Mouse (Mus musculus): ENCODE measurements at regions not wholly inside any gene's neighbourhood (a gene's known extent, or its start where the extent isn't known, plus 50 kb on each side); places are given as distances from the start of the nearest gene placed in this dataset.

GRCm38 (mm10) chr6:81733527-81733926, 189.9 kb upstream of the Gcfc2 start:
- DNase-seq (ENCODE audit: low spot score in 2 of 2): no peak

- DNase-seq (ENCODE audit: low spot score in 2 of 2): no peak
Measured at GRCm38 (mm10) chr6:81738466-81738865, 185.0 kb upstream of the Gcfc2 start.

GRCm38 (mm10) chr6:81749681-81750080, 173.8 kb upstream of the Gcfc2 start:
- DNase-seq (ENCODE audit: low spot score in 2 of 2): no peak

GRCm38 (mm10) chr6:81751631-81752030, 171.8 kb upstream of the Gcfc2 start:
- DNase-seq (ENCODE audit: low spot score in 2 of 2): no peak

GRCm38 (mm10) chr6:81756242-81756641, 167.2 kb upstream of the Gcfc2 start:
- DNase-seq (ENCODE audit: low spot score in 2 of 2): no peak

- DNase-seq (ENCODE audit: low spot score in 2 of 2): no peak
Measured at GRCm38 (mm10) chr6:81758876-81759275, 164.6 kb upstream of the Gcfc2 start.

GRCm38 (mm10) chr6:81760181-81760580, 163.3 kb upstream of the Gcfc2 start:
- no peak for DNase-seq (ENCODE audit: low spot score in 2 of 2)

- DNase-seq (ENCODE audit: low spot score in 2 of 2): no peak
Measured at GRCm38 (mm10) chr6:81765831-81766230, 157.6 kb upstream of the Gcfc2 start.

GRCm38 (mm10) chr6:81766800-81767199, 156.7 kb upstream of the Gcfc2 start:
- no peak for DNase-seq (ENCODE audit: low spot score in 2 of 2)

GRCm38 (mm10) chr6:81768669-81769537, 154.6 kb upstream of the Gcfc2 start:
- no peak for DNase-seq (ENCODE audit: low spot score in 2 of 2)

- no peak for DNase-seq (ENCODE audit: low spot score in 2 of 2)
Measured at GRCm38 (mm10) chr6:81770301-81770700, 153.2 kb upstream of the Gcfc2 start.

- no peak for DNase-seq (ENCODE audit: low spot score in 2 of 2)
Measured at GRCm38 (mm10) chr6:81771862-81772261, 151.6 kb upstream of the Gcfc2 start.

GRCm38 (mm10) chr6:81782131-81782530, 141.3 kb upstream of the Gcfc2 start:
- DNase-seq (ENCODE audit: low spot score in 2 of 2): no peak

- no peak for DNase-seq (ENCODE audit: low spot score in 2 of 2)
Measured at GRCm38 (mm10) chr6:81782815-81783435, 140.5 kb upstream of the Gcfc2 start.

- DNase-seq (ENCODE audit: low spot score in 2 of 2): no peak
Measured at GRCm38 (mm10) chr6:81795281-81795680, 128.2 kb upstream of the Gcfc2 start.

GRCm38 (mm10) chr6:81800822-81801221, 122.6 kb upstream of the Gcfc2 start:
- DNase-seq (ENCODE audit: low spot score in 2 of 2): no peak

GRCm38 (mm10) chr6:81801804-81802203, 121.7 kb upstream of the Gcfc2 start:
- no peak for DNase-seq (ENCODE audit: low spot score in 2 of 2)

GRCm38 (mm10) chr6:81805942-81806341, 117.5 kb upstream of the Gcfc2 start:
- no peak for DNase-seq (ENCODE audit: low spot score in 2 of 2)

GRCm38 (mm10) chr6:81808712-81809111, 114.8 kb upstream of the Gcfc2 start:
- no peak for DNase-seq (ENCODE audit: low spot score in 2 of 2)

GRCm38 (mm10) chr6:81815248-81815961, 108.1 kb upstream of the Gcfc2 start:
- DNase-seq (ENCODE audit: low spot score in 2 of 2): no peak

- no peak for DNase-seq (ENCODE audit: low spot score in 2 of 2)
Measured at GRCm38 (mm10) chr6:81815962-81816338, 107.5 kb upstream of the Gcfc2 start.

- DNase-seq (ENCODE audit: low spot score in 2 of 2): no peak
Measured at GRCm38 (mm10) chr6:81817050-81817827, 106.2 kb upstream of the Gcfc2 start.

All from spleen, postnatal 36 days (tissue).